Mouse (Mus musculus): Measurements from ENCODE around the gene Cacna1i.

The Cacna1i gene

DNA sequence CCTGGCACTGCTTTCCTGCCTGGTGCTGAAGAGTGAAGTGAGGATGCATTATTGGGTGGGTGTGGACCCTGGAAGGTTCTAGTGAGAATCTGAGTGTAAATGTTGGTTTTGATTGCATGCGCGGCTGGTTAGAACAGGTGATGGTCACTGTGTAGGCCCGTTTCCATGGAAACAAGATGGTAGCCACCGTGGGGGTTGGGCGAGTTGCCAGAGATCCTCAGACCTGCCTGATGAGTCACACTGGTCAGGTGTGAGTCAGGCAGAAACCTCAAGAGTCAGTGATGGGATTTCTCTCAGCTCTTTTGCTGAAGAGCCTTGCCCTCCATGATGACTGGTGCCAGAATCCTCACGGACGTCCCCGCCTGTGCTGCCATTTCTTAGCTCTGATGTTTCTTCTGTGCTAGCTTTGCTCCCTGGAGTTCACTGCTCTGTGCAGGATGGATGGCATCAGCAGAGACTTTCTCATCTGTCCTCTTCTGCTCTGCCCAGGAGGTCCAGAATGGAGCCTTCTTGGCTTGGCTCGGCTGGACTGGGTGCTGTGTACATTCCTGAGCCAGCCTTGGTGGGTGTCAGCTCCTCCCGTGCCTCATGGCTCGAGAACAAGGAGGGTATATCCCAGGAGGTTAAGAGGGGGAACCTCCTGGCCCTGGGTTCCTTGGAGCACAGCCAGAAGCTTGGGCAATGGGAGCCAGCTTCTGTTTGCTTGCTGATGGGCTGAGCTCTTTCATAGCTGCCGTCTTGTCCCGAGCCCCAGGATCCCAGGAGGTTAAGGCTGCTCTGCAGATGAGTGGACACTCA is 40.9 kb downstream of the Cacna1i start:
- DNase-seq (ENCODE audit: extremely low read depth, insufficient read length, low spot score): no peak

DNA sequence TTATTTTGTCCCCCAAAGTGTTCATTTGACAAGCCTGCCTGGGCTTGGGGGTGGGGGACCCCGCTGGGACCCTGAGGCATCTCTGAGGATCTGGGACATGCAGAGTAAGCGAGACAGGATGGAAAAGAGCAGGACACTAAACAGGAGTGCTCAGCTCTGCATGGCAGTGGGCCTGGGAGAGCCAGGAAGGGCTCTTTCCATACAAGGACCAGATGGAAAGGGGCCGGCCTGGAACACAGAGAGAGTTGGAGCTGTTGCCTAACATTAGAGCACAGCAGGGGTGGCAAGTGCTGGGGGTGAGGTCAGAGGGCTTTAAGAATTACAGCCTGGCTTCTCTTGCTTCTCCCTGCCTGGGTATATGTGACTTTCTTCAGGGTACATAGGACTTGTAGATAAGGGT is 43.2 kb downstream of the Cacna1i start:
- DNase-seq (ENCODE audit: extremely low read depth, insufficient read length, low spot score): no peak

DNA sequence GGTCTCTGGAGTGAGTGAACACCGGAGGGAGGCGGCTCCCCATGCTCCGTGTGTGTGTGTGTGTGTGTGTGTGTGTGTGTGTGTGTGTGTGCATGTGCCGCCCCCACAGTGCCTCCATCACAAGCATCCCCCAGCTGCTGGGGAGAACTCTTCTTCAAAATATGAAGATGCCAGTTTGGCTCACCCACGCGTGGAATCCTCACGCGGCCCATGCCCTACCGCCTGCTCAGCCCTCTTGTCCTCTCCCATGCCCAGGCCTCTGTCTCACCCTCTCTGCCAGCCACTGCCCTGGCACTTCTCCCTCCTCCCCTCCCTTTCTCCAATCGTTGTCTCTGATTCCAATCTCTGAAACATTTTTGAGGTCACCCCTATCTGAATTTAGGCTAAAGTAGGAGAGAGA is 47.7 kb downstream of the Cacna1i start:
- DNase-seq (ENCODE audit: extremely low read depth, insufficient read length, low spot score): no peak

DNA sequence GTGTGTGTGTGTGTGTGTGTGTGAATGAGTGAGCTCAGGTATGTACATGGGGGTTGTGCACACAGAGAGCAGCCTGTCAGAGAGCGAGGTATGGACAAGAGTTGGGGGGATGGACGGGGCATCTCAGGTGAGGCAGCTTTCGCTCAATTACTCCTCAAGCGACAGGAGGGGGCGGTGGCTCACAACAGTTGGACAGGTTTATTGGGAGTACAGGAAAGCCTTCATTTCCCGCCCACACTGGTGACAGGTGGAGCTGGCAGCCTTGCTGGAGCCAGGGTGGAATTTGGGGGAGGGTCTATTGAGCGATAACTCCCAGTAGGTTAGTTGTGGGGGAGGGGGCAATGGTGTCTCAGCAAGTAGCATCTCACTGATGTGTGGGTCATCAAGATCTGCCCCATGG is 48.2 kb downstream of the Cacna1i start:
- DNase-seq (ENCODE audit: extremely low read depth, insufficient read length, low spot score): no peak

DNA sequence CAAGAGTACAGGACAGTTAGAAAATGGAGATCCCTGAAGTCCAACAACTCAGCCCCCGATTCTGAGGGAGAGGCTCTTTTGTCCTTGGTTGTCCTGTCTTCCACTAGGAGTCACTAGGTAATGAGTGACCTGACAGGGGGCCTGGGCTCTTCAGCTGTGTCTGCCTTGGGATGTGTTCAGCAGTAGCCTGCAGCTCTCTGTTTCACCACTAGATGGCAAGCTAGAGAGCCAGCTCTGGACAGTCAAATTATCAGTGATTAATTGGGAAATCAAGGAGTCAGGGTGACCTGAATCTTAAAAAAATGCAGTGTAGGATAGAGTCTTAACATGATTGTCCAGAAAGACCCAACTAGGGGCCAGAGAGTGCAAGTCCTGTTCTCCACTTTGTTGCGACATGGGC is 53.3 kb downstream of the Cacna1i start:
- DNase-seq (ENCODE audit: extremely low read depth, insufficient read length, low spot score): no peak

DNA sequence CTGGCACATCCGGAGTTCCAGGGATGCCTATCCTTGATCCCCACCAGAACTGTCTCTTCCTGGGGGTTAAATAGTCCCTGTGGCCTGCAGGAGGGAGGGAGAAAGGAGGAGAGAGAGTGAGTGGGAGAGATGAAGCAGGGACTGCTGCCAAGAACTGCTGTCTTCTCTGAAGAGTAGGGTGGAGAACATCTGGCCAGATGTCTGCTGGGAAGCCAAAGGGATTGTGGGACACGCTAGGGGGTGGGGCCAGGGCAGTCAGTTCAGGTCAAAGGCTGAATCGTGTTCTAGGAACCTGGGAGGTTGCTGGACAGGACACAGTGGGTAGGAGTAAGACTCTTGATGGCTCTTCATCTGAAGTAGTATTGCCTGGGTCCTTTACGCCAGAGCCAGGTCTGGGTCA is 55.4 kb downstream of the Cacna1i start:
- no peak for DNase-seq (ENCODE audit: extremely low read depth, insufficient read length, low spot score)

DNA sequence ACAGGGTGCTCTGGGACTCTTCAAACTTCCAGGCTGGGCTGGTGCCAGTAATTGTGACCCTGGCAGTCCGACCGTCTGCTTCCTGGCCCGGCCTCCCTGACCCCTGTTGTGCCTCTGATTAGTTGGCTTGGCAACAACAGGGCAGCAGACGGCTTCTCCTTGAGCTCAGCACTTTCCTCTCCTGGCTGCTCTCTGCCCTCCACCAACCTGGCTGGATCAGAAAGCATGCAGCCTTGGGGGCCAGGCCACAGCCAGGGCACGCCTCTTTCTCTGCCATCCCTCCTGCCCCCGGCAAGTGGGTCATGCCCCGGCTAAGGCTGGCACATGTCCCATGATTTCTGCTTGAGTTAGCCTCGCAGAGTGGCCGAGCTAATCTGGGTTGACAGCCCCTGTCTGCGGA is 56.0 kb downstream of the Cacna1i start:
- no peak for DNase-seq (ENCODE audit: extremely low read depth, insufficient read length, low spot score)

DNA sequence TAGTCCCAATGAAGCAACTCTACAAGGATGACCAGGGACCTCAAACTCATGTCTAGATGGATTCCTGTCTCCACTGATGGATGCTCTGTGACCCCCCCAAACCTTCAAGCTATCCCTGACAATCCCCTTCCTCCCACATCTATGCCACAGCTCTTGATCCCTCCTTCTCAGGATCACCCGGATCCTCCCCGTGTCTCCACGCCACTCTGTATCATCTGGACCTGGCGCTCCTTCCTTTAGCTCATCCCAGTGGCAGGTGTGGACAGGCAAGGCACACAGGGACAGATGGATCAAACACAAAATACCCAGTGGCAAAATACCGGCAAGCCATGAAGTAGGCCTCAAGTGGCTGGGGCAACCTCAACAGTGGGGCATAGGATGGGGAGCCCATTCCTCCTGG is 56.7 kb downstream of the Cacna1i start:
- DNase-seq (ENCODE audit: extremely low read depth, insufficient read length, low spot score): no peak

DNA sequence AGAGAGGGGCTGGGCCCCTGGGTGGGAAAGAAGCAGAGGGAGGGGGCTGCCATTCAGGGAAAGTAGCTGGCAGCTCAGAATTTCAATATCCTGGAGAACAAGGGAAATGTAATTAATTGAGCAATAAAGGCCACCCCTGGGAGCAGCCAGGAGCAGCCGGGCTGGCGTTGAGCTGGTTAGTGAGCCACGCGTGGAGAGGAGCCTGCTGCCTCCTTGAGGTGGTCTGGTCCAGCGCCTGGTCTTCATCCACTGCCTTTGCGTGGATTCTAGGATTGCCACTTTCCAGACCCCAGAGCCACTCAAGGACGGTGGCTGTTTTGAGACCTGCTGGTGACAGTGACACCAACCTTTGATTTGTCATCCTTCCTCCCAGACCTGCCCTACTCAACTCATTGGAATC is 59.5 kb downstream of the Cacna1i start:
- no peak for DNase-seq (ENCODE audit: extremely low read depth, insufficient read length, low spot score)

DNA sequence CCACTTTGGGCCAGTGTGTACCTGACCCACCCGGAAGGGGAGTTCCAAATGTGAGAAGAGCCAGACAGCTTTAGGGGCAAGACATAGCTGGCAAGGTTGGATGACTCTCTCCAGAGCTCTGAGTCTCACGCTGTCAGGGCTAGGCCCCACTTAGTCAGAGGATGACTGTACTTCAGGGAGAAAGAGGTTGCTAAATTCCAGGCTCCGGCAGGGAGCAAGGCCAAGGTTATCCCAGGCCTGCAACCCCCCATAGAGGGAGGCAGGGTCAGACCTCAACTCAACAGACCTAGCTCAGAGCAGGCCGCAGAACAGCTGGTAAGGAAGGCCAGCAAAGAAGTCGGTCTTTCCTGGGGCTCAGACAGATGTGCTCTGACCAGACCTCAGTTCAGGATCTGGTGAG is 63.4 kb downstream of the Cacna1i start:
- DNase-seq (ENCODE audit: extremely low read depth, insufficient read length, low spot score): peak; percentile 46

DNA sequence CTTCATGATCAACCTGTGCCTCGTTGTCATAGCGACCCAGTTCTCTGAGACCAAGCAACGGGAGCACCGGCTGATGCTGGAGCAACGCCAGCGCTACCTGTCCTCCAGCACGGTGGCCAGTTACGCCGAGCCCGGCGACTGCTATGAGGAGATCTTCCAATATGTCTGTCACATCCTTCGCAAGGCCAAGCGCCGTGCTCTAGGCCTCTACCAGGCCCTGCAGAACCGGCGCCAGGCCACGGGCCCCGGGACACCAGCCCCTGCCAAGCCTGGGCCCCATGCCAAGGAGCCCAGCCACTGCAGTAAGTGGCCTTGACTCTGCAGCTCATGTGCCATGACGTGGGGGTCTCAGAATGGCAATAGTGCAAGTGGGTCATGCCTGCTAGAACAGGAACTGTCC is 71.8 kb downstream of the Cacna1i start:
- no peak for DNase-seq (ENCODE audit: extremely low read depth, insufficient read length, low spot score)

DNA sequence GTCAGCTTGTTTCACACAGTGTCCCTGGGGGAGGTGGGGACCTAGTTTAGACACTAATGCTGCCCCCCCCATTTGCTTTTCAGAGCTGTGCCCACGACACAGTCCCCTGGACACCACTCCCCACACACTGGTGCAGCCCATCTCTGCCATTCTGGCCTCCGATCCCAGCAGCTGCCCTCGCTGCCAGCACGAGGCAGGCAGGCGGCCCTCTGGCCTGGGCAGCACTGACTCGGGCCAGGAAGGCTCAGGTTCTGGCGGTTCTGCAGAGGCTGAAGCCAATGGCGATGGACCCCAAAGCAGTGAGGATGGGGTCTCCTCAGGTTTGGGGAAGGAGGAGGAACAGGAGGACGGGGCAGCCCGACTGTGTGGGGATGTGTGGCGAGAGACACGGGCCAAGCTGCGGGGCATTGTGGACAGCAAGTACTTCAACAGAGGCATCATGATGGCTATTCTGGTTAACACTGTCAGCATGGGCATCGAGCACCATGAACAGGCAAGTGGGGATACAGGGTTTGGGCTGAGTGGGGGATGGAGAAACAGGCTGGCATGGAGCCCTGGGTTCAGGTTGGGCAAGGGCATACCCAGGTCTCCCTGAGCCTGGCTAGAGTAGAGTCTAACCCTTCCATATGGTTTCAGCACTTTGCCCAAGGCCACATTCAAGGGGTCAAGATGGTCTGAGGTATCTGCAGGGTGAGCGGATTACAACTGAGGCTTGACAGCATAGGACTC is 74.9 kb downstream of the Cacna1i start:
- DNase-seq (ENCODE audit: extremely low read depth, insufficient read length, low spot score): no peak

DNA sequence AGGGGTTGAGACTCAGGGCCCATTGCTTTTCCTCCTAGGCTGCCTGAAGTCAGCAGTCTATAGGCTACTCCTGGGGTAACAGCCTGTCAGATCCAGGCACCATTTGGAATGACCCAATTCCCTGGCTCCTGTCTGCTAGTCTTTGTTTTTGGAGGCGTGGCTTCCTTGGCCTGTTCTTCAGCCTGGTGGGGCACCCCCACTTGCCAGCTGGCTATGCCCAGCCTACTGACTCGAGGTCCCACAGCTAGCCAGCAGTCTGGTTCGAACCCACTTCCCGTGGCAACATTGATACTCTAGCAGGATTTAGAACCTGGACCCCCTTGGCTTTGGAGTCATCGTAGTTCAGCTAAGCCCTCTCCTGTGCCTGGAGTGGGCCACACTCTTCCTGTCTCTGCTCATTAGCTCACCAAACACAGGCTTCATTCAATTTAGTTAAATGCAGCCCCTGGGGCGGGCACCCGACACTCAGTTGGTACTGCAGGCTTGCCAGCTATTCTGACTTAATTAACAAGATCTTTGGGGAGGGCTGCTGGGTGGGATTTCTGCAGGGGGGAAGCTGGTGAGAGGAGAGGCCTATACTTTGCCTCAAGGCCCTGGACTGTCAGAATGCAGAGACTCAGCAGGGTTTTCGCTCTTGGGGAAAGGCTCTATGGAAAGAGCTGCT is 75.6 kb downstream of the Cacna1i start:
- DNase-seq (ENCODE audit: extremely low read depth, insufficient read length, low spot score): no peak

DNA sequence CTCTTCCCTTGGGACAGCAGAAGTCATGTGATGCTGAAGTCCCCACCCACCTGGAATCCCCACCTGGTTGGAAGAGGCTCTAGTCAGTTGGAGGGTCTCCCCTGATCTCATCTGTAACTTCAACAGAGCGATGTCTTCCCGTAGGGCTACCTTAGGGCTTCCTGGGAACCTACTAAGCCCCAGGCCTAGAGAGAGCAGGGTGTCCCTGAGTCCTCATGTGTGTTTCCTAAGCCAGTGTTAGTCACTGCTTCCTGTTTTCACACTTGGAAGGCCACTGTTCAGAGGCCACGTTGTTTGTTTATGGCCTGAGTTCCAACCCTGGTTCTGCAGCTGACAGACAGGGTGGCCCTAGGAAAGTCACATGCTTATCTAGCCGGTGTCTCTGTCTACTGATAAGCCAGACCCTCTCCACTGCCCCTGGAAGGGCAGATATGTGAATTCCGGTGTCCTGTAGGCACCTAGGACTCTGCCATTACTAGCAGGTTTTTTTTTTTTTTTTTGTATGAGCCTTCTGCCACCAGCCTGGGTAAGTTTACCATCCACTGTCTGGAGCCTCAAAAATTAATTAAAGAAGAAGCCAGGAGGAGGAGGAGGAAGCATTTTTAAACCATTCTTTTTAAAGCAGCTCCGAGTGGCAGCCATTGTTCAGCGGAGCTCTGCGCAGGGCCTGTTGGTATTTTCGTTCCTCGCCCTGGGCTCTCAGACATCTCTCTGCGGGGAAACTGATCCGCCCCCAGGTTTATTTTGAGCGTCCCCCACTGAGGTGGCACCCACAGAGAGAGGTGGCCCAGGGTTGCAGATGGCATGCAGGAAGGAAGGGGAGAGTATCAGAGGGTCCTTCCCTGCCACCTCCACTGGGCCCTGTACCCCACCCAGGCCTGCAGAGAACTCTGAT is 77.0 kb downstream of the Cacna1i start:
- DNase-seq (ENCODE audit: extremely low read depth, insufficient read length, low spot score): no peak

DNA sequence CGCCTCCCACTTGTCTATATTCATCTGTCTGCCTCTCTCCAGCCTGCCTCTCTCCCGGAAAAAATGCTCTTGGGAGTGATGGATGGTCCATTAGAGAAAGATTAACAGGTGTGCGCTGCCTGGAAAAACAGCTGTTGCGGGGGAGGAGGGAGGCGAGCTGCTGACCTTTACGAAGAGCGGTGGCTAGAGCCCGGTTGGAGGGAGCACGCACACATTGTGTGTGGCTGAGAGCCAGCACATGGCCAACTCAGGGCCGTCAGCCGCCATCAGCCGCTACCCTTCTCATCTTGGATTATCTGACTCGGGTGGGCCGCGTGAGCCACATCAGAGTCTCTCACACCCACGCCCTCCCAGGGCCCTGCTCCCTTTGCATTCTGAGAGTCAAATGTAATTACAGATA is 79.9 kb downstream of the Cacna1i start:
- DNase-seq (ENCODE audit: extremely low read depth, insufficient read length, low spot score): no peak

DNA sequence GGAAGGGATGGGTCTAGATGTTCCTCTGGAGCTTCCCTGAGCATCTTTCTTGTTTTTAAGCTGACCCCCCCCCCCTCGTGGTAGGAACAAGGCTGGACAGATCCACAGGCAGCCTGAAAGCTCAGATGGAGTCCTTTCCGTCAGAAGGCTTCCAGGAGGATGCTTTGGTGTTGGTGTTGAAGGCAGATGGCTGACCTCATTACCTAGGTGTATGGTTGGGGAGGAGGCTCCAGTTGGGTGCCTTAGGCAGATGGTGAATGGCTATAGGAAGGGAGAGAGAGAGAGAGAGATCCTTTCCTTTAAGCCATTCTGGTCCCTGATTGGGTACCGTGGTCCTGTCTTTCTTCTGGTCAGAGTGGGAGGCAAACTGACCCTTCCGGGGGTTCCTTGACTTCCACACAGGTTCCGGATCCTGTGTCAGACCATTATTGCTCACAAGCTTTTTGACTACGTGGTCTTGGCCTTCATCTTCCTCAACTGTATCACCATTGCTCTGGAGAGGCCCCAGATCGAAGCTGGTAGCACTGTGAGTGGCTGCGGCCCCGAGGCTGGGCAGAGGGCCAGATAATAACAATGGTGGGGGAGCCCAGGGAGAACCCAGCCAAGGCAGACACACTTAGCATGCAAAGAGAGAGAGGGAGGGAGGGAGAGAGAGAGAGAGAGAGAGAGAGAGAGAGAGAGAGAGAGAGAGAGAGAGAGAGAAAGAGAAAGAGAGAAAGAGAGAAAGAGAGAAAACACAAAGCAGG is 86.4 kb downstream of the Cacna1i start:
- DNase-seq (ENCODE audit: extremely low read depth, insufficient read length, low spot score): no peak

DNA sequence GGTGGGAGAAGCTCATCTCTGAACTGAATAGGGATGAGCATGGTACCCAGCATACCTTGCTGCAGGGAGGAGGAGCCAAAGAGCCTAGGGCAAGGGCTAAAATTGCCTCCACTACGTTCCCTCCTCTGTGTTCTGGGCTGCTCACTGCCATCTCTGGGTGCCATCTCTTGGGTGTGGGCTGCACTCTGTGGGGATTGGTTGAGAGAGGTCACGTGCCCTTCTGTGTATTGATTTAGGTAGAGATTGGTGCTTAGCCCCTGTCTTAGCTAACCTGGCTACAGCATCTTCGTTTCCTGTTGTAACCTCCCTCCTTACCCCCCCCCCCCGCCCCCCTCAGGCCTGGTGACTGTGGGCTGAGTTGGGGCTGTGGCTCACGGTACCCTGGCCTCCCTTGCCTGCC is 87.8 kb downstream of the Cacna1i start:
- DNase-seq (ENCODE audit: extremely low read depth, insufficient read length, low spot score): no peak

DNA sequence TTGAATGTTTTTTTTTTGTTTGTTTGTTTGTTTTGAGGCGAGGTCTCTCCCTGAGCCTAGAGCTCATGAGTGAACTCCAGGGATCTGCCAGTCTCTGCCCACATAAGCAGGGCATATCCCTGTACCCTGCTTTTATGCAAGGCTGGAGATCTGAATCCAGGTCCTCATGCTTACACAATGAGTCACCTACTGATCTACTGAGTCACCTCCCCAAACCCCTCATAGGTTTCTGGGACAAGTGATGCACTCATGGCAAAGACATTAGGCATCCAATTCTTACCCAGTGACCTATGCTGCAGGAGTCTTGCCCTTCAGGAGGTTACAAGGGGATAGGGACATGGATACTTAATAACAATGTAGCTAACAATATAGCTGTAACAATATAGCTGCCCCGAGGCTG is 100.1 kb downstream of the Cacna1i start:
- peak; percentile 43 for DNase-seq (ENCODE audit: extremely low read depth, insufficient read length, low spot score)

DNA sequence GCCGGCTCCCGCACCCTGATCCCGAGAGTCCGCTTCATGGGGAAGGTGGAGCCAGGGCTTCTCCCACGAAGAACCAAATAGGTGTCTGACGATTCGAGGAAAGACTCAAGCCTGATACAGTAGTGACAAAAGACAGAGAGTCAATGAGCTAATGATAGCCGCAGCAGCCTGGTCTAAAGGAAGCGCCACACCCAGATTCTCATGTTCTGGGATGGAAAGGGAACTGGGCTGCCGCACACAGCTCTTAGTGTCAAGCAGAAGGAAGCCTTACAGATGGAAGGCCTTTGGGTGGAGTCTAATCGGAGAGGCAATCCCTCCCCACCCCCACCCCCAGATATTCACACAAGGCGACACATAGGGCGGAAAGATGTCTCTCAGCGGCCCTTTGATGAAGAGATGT is 104.8 kb downstream of the Cacna1i start:
- no peak for DNase-seq (ENCODE audit: extremely low read depth, insufficient read length, low spot score)

DNA sequence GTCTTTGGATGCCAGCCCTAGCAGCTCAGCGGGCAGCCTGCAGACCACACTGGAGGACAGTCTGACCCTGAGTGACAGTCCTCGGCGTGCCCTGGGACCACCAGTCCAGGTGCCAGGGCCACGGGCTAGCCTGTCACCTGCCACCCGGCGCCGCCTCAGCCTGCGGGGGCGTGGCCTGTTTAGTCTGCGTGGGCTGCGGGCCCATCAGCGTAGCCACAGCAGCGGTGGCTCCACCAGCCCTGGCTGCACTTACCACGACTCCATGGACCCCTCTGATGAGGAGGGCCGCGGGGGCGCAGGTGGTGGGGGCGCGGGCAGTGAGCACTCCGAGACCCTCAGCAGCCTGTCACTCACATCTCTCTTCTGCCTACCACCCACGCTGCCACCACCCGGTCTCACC is 108.0 kb downstream of the Cacna1i start:
- DNase-seq (ENCODE audit: extremely low read depth, insufficient read length, low spot score): no peak

Data from 3134 (cell line).